Mouse (Mus musculus) neural tube, embryonic 12.5 days (tissue): ENCODE data around the gene Sfmbt1. TPM values are rescaled to one million over a fixed set of nuclear protein-coding genes. Genes with fewer than 3 reads are reported as not detected.

Source experiments
- ATAC-seq: fragments of 200-750 bp; cut with Nextera tagmentation; 2 replicates; pipeline ENCODE4 v1.8.0; 2017; ENCODE audit warnings: low read depth, mild to moderate bottlenecking, moderate TSS enrichment, moderate library complexity; ENCODE audit not compliant: low FRiP score
- H3K27ac ChIP-seq: fragments of 300-500 bp; sonication (generic); 2 replicates; pipeline ENCODE4 v1.5.1; 2016
- H3K27me3 ChIP-seq: fragments of 300-500 bp; sonication (generic); replicated peaks from 2 replicates; pipeline ENCODE4 v1.6.1; 2016; ENCODE audit warnings: mild to moderate bottlenecking
- H3K36me3 ChIP-seq: fragments of 300-500 bp; sonication (generic); 2 replicates; pipeline ENCODE4 v1.6.1; 2016; ENCODE audit warnings: mild to moderate bottlenecking
- H3K4me1 ChIP-seq: fragments of 300-500 bp; sonication (generic); 2 replicates; pipeline ENCODE4 v1.6.1; 2016
- H3K4me2 ChIP-seq: fragments of 300-500 bp; sonication (generic); replicated peaks from 2 replicates; pipeline ENCODE4 v1.6.1; 2016; ENCODE audit warnings: mild to moderate bottlenecking
- H3K4me3 ChIP-seq: fragments of 300-500 bp; sonication (generic); 2 replicates; pipeline ENCODE4 v1.5.1; 2016
- H3K9ac ChIP-seq: fragments of 300-500 bp; sonication (generic); 2 replicates; pipeline ENCODE4 v1.6.1; 2016; ENCODE audit warnings: mild to moderate bottlenecking
- H3K9me3 ChIP-seq: fragments of 300-500 bp; sonication (generic); 2 replicates; pipeline ENCODE4 v1.6.1; 2016; ENCODE audit warnings: mild to moderate bottlenecking
- WGBS: fragments of 180-500 bp; shearing (Covaris S2); methylation state at CpG from one replicate; pipeline ENCODE4 v1.1.7; 2016; 5-methylcytosine and 5-hydroxymethylcytosine counted together
- polyA plus RNA-seq: library from polyadenylated mRNA; unstranded; fragments of >200 nt; fragmentation: Nextera tagmentation; extraction: Ambion mirVana; gene quantifications from 2 replicates; pipeline ENCODE4 v1.2.1, GENCODE M21; 2016

Sfmbt1 gene
- polyA plus RNA-seq, 1 experiment from 2014 or later, result 17.7 TPM

DNA sequence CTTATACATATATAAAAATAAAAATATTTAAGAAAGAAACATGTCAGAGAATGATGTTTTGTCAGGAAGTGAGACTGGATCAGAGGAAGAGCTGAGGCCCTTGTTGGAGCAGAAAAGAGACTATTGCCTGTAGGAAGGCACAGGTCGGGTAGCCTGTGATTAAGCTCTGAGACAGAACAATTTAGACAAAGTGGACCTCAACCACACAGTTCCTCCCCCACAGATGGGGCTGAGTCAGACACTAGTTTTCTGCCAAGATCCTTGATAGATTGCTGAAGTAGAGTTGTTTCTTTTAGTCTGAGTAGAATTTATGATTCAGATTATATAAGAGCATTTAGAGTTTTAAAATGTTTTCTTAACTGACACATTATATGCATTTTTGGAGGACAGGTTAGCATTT lies 74.8 kb downstream of the Sfmbt1 start:
- H3K27me3 ChIP-seq, result no peaks in the 10 kb centered on the region
- WGBS, result 67% methylated on average over 1 of the region's 1 CpGs
- peaks cover 28% of the 10 kb centered on the region; the same call in 1 of the 2 replicates for H3K36me3 ChIP-seq
- no peaks in the 10 kb centered on the region for H3K9me3 ChIP-seq
- no peak overlapping the region for H3K27ac ChIP-seq
- no peak overlapping the region for H3K4me2 ChIP-seq
- no peaks in the 10 kb centered on the region for H3K4me1 ChIP-seq
- no peak overlapping the region for H3K4me3 ChIP-seq
- ATAC-seq, result no peak
- no peak overlapping the region for H3K9ac ChIP-seq

- H3K4me1 ChIP-seq, result no peaks in the 10 kb centered on the region
- no peak for ATAC-seq
- no peak overlapping the region for H3K4me3 ChIP-seq
- peaks cover 22% of the 10 kb centered on the region for H3K36me3 ChIP-seq
- H3K27me3 ChIP-seq, result no peaks in the 10 kb centered on the region
- no peak overlapping the region for H3K4me2 ChIP-seq
- H3K9me3 ChIP-seq, result no peaks in the 10 kb centered on the region
- H3K9ac ChIP-seq, result no peak overlapping the region
- 94% methylated on average over 3 of the region's 3 CpGs for WGBS
- no peak overlapping the region for H3K27ac ChIP-seq
Observed at GRCm38 (mm10) chr14:30792871-30793270, 78.2 kb downstream of the Sfmbt1 start.

DNA sequence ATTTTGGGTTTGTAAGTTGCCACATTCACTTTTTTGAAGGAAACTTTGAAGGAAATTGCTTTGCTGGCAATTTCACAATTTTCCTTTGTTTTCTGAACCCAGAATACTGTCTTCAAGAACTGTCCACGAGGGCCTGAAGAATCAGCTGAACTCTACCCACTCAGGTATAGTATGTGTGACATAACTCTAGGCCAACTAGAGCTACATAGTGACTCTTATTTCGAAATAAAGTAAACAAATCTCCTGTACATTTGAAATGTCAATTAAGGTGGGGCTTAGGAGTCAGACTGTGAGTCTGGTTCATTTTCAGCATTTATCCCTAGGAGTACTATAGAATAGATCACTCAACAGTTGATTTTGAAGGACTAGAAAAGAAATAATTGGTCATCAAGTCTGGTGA lies 87.1 kb downstream of the Sfmbt1 start:
- Histone ChIP-seq H3K4me1 (no peaks in the 10 kb centered on the region), H3K36me3 (peaks cover 19% of the 10 kb centered on the region), H3K27ac (no peak overlapping the region), H3K4me3 (no peak overlapping the region), H3K27me3 (no peaks in the 10 kb centered on the region), H3K9me3 (no peaks in the 10 kb centered on the region), H3K9ac (no peak overlapping the region), H3K4me2 (no peak overlapping the region)
- WGBS, result 94% methylated on average over 2 of the region's 2 CpGs
- ATAC-seq, result no peak

- H3K27ac ChIP-seq, result no peak overlapping the region
- no peak overlapping the region for H3K9ac ChIP-seq
- H3K27me3 ChIP-seq, result no peaks in the 10 kb centered on the region
- no peaks in the 10 kb centered on the region for H3K9me3 ChIP-seq
- H3K4me3 ChIP-seq, result no peak overlapping the region
- peaks cover 8% of the 10 kb centered on the region for H3K4me1 ChIP-seq
- 80% methylated on average over 3 of the region's 3 CpGs for WGBS
- peaks cover 18% of the 10 kb centered on the region for H3K36me3 ChIP-seq
- ATAC-seq, result no peak
- no peak overlapping the region for H3K4me2 ChIP-seq
Observed at GRCm38 (mm10) chr14:30821136-30821535, 106.5 kb downstream of the Sfmbt1 start.

DNA sequence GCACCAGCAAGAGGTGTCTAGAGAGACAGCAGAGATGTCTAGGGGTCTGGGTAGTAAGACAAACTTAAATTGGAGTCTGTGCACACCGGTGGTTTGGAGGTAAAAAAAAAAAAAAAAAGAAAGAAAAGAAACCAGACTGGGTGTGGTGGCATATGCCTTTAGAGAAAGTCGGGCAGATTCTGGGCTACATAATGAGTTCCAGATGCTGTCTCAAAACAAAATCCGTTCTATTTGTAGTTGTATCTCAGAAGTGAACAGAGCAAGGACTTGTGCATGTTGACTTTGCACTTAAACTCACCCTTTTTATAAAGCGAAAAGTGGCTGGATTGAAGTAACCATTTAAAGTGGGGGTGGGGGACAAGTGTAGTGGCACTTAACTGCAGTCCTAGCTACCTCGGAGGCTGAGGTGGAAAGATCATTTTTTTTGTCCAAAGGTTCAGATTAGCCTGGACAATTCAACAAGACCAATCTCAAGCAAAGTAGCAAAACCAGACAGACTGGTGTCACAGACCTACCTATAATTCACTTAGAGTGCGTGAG lies 109.9 kb downstream of the Sfmbt1 start:
- 64% methylated on average over 6 of the region's 6 CpGs for WGBS
- Histone ChIP-seq H3K9ac (no peak overlapping the region), H3K4me1 (peaks cover 19% of the 10 kb centered on the region)

DNA sequence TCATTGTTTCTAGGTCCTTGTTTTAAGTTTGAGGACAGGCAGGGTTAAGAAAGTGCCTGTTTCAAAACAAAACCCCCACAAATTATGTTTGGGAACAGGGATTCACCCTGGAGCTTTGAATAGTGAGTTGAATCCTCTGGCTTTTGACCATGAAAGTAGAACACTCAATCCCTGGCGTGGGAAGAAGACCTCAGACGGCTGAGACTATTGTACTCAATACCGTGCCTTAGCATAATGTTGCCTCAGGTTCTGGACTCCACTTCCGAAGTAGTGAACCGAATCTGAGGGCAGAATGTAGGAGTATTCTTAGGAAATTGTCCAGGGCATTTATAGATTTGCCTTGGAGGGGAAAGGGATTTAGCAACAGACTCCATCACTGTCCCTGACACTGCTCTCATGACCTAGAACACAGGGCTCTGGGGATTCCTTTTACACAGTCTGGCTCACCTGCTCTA lies 110.4 kb downstream of the Sfmbt1 start:
- Histone ChIP-seq H3K4me2 (peak overlapping the region; percentile 86), H3K4me3 (peak overlapping the region; percentile 74), H3K9ac (peak overlapping the region; percentile 80), H3K27me3 (no peaks in the 10 kb centered on the region), H3K36me3 (no peaks in the 10 kb centered on the region; the same call in 1 of the 2 replicates), H3K27ac (no peak overlapping the region), H3K4me1 (peaks cover 19% of the 10 kb centered on the region), H3K9me3 (no peaks in the 10 kb centered on the region)
- no peak for ATAC-seq
- WGBS, result 27% methylated on average over 5 of the region's 5 CpGs

More for the DNA sequence above, 109.9 kb downstream of the Sfmbt1 start:
- no peak for ATAC-seq
- Histone ChIP-seq H3K27ac (no peak overlapping the region), H3K4me3 (no peak overlapping the region), H3K4me2 (no peak overlapping the region), H3K36me3 (no peaks in the 10 kb centered on the region; the same call in 1 of the 2 replicates), H3K9me3 (no peaks in the 10 kb centered on the region), H3K27me3 (no peaks in the 10 kb centered on the region)

DNA sequence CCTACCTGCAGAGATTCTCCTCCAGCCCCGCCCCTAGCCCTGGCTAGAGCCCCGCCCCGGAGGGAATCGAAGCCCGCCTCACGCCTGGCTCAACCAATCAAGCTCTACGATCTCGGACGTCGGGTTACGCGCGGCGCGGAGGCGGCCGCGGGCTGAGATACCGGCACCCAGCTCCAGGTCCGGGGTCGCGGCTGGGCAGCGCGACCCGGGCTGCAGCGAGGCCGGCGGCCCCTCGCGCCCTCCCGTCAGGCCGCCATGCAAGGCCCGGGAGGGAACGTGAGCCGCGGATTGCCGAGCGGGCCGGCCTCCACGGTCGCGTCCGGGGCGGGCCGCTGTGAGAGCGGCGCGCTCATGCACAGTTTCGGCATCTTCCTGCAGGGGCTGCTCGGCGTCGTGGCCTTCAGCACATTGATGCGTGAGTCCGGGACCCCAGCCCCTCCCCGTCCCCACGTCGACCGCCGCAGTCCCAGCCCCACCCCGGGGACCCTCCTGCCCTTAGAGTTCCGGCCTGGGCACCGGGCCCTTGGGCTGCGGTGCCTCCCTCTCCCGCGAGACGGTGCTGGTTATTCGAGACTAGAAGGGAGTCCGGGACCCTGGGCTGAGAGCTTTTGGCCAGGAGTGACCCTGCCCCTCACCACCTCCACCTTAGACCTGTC lies 111.0 kb downstream of the Sfmbt1 start, which contains the start of gene Tmem110:
Gene Tmem110 (plus strand): TSS at position 115 of the 656 bp plus-strand sequence.
- under 1% methylated on average over 68 of the region's 68 CpGs for WGBS

DNA sequence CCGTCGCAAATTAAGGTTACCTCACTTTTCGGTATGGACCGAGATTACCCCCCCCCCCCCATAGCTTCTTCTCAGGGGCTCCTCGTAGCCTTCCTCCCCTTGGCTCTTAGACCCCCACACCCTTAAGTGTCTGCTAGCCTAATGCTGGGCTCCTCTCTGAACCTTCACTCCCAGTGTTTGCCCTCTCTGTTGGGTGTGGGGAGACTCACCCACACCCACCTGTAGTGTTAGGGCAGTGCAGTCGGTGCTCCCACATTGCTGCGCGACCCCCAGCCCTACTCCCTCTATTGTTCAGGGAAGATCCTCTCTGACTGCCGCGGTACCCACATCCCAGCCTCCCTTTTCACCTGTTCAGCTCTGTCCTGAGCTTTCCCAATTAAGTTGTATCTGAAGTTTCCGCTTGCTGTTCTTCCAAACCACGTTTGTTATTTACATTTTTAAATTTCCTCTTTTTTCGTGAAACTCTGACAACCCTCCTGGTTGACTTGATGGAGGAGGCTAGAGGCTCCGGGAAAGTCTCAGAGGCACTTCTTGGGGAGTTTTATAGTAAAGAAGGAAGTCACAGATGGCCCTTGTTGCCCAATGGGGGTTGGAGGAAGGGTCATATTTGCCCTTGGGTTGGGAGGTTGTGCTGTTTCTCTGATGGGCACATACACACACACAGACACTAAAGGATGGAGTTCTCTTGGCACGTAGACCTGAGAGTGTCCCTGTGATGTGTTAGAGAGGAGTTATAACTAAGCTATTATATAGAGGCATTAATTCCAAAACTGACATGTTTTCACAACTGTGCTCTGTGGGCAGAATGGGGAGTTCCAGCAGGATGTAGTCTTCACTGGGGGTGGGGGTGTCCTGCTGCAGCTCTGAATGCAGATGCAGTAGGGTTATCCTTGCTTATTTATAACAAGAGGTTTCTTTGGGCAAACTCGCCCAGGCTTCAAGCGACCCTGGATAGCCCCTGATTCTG lies 111.8 kb downstream of the Sfmbt1 start:
- no peak overlapping the region for H3K27ac ChIP-seq
- ATAC-seq, result peak; percentile 51
- peaks cover 19% of the 10 kb centered on the region for H3K4me1 ChIP-seq
- WGBS, result 21% methylated on average over 17 of the region's 17 CpGs
- no peaks in the 10 kb centered on the region for H3K9me3 ChIP-seq
- H3K4me2 ChIP-seq, result peak overlapping the region; percentile 86
- peak overlapping the region; percentile 74 for H3K4me3 ChIP-seq
- H3K36me3 ChIP-seq, result no peaks in the 10 kb centered on the region
- H3K27me3 ChIP-seq, result no peaks in the 10 kb centered on the region
- H3K9ac ChIP-seq, result peak overlapping the region; percentile 80

More for the DNA sequence above, 111.0 kb downstream of the Sfmbt1 start, which contains the start of gene Tmem110:
- peak within 1 kb of the TSS; percentile 74 for H3K4me3 ChIP-seq
- peak; percentile 94 for ATAC-seq
- no peaks in the 10 kb centered on the region for H3K36me3 ChIP-seq
- peak within 1 kb of the TSS; percentile 86 for H3K4me2 ChIP-seq
- no peaks in the 10 kb centered on the region for H3K27me3 ChIP-seq
- H3K27ac ChIP-seq, result no peak within 1 kb of the TSS
- H3K4me1 ChIP-seq, result peaks cover 19% of the 10 kb centered on the region
- H3K9me3 ChIP-seq, result no peaks in the 10 kb centered on the region
- H3K9ac ChIP-seq, result peak within 1 kb of the TSS; percentile 80

- no peak overlapping the region for H3K4me3 ChIP-seq
- WGBS, result 79% methylated on average over 4 of the region's 4 CpGs
- no peaks in the 10 kb centered on the region for H3K9me3 ChIP-seq
- H3K36me3 ChIP-seq, result no peaks in the 10 kb centered on the region
- no peaks in the 10 kb centered on the region for H3K27me3 ChIP-seq
- H3K9ac ChIP-seq, result no peak overlapping the region
- no peak overlapping the region for H3K4me2 ChIP-seq
- H3K4me1 ChIP-seq, result peaks cover 19% of the 10 kb centered on the region
- H3K27ac ChIP-seq, result no peak overlapping the region
- no peak for ATAC-seq
Observed at GRCm38 (mm10) chr14:30827480-30827879, 112.8 kb downstream of the Sfmbt1 start.

DNA sequence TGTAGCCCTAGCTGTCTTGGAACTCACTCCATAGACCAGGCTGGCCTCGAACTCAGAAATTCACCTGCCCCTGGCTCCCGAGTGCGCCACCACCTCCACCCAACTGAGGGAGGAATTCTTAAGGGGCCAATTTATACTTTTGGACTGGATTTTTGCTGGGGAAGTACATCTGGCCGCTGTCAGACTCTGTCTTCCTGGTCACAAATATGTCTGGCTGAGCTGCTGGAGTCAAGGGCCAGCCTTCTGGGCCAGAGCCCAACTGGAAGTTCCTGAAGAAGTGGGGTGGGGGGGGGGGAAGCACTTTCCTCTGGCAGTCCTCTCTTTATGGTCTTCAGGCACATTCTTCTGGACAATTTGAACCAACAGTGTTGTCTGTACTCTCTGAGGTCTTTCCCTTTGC lies 113.4 kb downstream of the Sfmbt1 start:
- no peak overlapping the region for H3K4me2 ChIP-seq
- peaks cover 19% of the 10 kb centered on the region for H3K4me1 ChIP-seq
- H3K27ac ChIP-seq, result no peak overlapping the region
- H3K9ac ChIP-seq, result no peak overlapping the region
- H3K36me3 ChIP-seq, result no peaks in the 10 kb centered on the region
- WGBS, result 95% methylated on average over 4 of the region's 4 CpGs
- H3K27me3 ChIP-seq, result no peaks in the 10 kb centered on the region
- no peak overlapping the region for H3K4me3 ChIP-seq
- no peak for ATAC-seq
- no peaks in the 10 kb centered on the region for H3K9me3 ChIP-seq

GRCm38 (mm10) chr14:30828635-30829460 lies 114.2 kb downstream of the Sfmbt1 start:
- no peak overlapping the region for H3K4me3 ChIP-seq
- no peak for ATAC-seq
- no peak overlapping the region for H3K4me2 ChIP-seq
- no peaks in the 10 kb centered on the region for H3K27me3 ChIP-seq
- WGBS, result 92% methylated on average over 11 of the region's 11 CpGs
- peaks cover 19% of the 10 kb centered on the region for H3K4me1 ChIP-seq
- no peak overlapping the region for H3K9ac ChIP-seq
- H3K9me3 ChIP-seq, result no peaks in the 10 kb centered on the region
- no peaks in the 10 kb centered on the region for H3K36me3 ChIP-seq
- no peak overlapping the region for H3K27ac ChIP-seq
